Mouse (Mus musculus): ENCODE data around the gene Boc.
"Not testable (repeated sequence)": the region's sequence is repeated elsewhere in the genome, so short reads cannot be mapped to it uniquely, and the experiment has no call there.

Gene Boc

GRCm38 (mm10) chr16:44491051-44491450 lies 67.6 kb downstream of the Boc start:
- DNase-seq (ENCODE audit: low read depth, low spot score) = no peak

GRCm38 (mm10) chr16:44487194-44487593 lies 71.5 kb downstream of the Boc start:
- DNase-seq (ENCODE audit: low read depth, low spot score) = peak; percentile 67

- no peak for DNase-seq (ENCODE audit: low read depth, low spot score)
Observed at GRCm38 (mm10) chr16:44486612-44487011, 72.1 kb downstream of the Boc start.

- DNase-seq (ENCODE audit: low read depth, low spot score) = no peak
Observed at GRCm38 (mm10) chr16:44485691-44486090, 73.0 kb downstream of the Boc start.

- no peak for DNase-seq (ENCODE audit: low read depth, low spot score)
Observed at GRCm38 (mm10) chr16:44484831-44485230, 73.9 kb downstream of the Boc start.

GRCm38 (mm10) chr16:44484079-44484478 lies 74.6 kb downstream of the Boc start:
- peak; percentile 73 for DNase-seq (ENCODE audit: low read depth, low spot score)

GRCm38 (mm10) chr16:44481599-44482593 lies 76.8 kb downstream of the Boc start:
- DNase-seq (ENCODE audit: low read depth, low spot score) = no peak

- peak; percentile 18 for DNase-seq (ENCODE audit: low read depth, low spot score)
Observed at GRCm38 (mm10) chr16:44480616-44481015, 78.1 kb downstream of the Boc start.

- no peak for DNase-seq (ENCODE audit: low read depth, low spot score)
Observed at GRCm38 (mm10) chr16:44479852-44480251, 78.8 kb downstream of the Boc start.

- DNase-seq (ENCODE audit: low read depth, low spot score) = no peak
Observed at GRCm38 (mm10) chr16:44478767-44479166, 79.9 kb downstream of the Boc start.

GRCm38 (mm10) chr16:44475682-44476375 lies 82.9 kb downstream of the Boc start:
- DNase-seq (ENCODE audit: low read depth, low spot score) = peak; percentile 54

- DNase-seq (ENCODE audit: low read depth, low spot score) = peak; percentile 64
Observed at GRCm38 (mm10) chr16:44475281-44475680, 83.4 kb downstream of the Boc start.

- no peak for DNase-seq (ENCODE audit: low read depth, low spot score)
Observed at GRCm38 (mm10) chr16:44460922-44461321, 97.8 kb downstream of the Boc start.

GRCm38 (mm10) chr16:44458826-44459225 lies 99.9 kb downstream of the Boc start:
- no peak for DNase-seq (ENCODE audit: low read depth, low spot score)

GRCm38 (mm10) chr16:44457858-44458257 lies 100.8 kb downstream of the Boc start:
- no peak for DNase-seq (ENCODE audit: low read depth, low spot score)

- DNase-seq (ENCODE audit: low read depth, low spot score) = not testable (repeated sequence)
Observed at GRCm38 (mm10) chr16:44441913-44442312, 116.8 kb downstream of the Boc start.

- peak; percentile 38 for DNase-seq (ENCODE audit: low read depth, low spot score)
Observed at GRCm38 (mm10) chr16:44435481-44435880, 123.2 kb downstream of the Boc start.
